Mouse (Mus musculus) forebrain, embryonic 13.5 days (tissue): ENCODE measurements around the gene Ano1. TPM values are rescaled to one million over a fixed set of nuclear protein-coding genes. Genes with fewer than 3 reads are reported as not detected.
A peak's percentile ranks its signal among the peaks of the same experiment; 100 is the strongest.

Experiments used
- ATAC-seq: fragments of 200-750 bp; cut with Nextera tagmentation; 2 replicates; pipeline ENCODE4 v1.8.0; 2017
- H3K27ac ChIP-seq: fragments of 300-500 bp; sonication (generic); 2 replicates; pipeline ENCODE4 v1.5.1; 2015; ENCODE audit warnings: inconsistent platforms, mild to moderate bottlenecking, moderate library complexity
- H3K27me3 ChIP-seq: fragments of 300-500 bp; sonication (generic); 2 replicates; pipeline ENCODE4 v1.6.1; 2015; ENCODE audit warnings: mild to moderate bottlenecking, inconsistent platforms
- H3K36me3 ChIP-seq: fragments of 300-500 bp; sonication (generic); 2 replicates; pipeline ENCODE4 v1.6.1; 2015; ENCODE audit warnings: mild to moderate bottlenecking, inconsistent platforms; ENCODE audit not compliant: poor library complexity, severe bottlenecking
- H3K4me1 ChIP-seq: fragments of 300-500 bp; sonication (generic); 2 replicates; pipeline ENCODE4 v1.6.1; 2015; ENCODE audit warnings: inconsistent platforms
- H3K4me2 ChIP-seq: fragments of 300-500 bp; sonication (generic); 2 replicates; pipeline ENCODE4 v1.6.1; 2015; ENCODE audit warnings: inconsistent platforms, mild to moderate bottlenecking, moderate library complexity
- H3K4me3 ChIP-seq: fragments of 300-500 bp; sonication (generic); 2 replicates; pipeline ENCODE4 v1.5.1; 2015; ENCODE audit warnings: mild to moderate bottlenecking, inconsistent platforms
- H3K9ac ChIP-seq: fragments of 300-500 bp; sonication (generic); 2 replicates; pipeline ENCODE4 v1.6.1; 2015; ENCODE audit warnings: mild to moderate bottlenecking, inconsistent platforms
- H3K9me3 ChIP-seq: fragments of 300-500 bp; sonication (generic); replicated peaks from 2 replicates; pipeline ENCODE4 v1.6.1; 2016; ENCODE audit warnings: inconsistent platforms
- WGBS: fragments of 180-500 bp; shearing (Covaris S2); methylation state at CpG from one replicate; pipeline ENCODE4 v1.1.7; 2015; 5-methylcytosine and 5-hydroxymethylcytosine counted together
- polyA plus RNA-seq: library from polyadenylated mRNA; unstranded; fragments of >200 nt; fragmentation: Nextera tagmentation; extraction: Ambion mirVana; gene quantifications from 2 replicates; pipeline ENCODE4 v1.2.1, GENCODE M21; 2015

Ano1 gene
- polyA plus RNA-seq, 1 experiment from 2014 or later, result 12.3 TPM

DNA sequence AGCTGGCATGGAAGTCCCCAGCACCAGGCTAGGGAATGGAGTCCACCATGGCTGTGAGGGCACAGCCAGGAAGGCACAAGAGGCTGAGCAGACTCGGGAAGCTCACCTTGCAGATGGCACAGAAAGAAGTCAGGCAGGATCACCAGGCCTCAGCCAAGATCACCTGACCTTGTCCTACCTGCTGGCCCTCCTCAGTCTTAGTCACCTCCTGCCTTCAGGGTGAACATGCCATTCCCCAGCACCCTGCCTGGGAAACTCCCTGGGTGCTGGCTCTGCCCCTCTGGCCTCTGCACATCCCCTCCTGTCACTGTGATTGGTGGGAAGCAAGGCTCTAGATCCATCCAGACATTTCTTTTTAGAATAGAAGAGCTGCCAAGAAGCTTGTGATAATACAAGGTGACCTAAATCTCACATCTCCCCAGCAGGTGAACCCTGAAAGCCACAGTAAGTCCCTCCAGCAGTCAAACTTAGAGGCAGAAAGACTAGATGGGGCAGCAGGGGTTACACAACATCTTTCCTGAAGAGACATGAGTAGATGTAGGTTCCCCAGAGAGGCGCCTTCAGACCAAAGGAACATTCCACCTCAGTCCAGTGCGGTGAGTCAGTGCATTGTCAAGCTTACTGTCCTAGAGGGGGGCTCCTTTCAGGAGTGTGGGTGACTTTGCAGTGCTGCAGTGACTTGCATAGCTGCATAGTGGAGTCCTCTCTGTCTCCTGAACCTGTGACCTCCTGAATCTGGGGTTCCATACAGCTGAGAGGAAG is 184.7 kb downstream of the Ano1 start:
- WGBS, result 72% methylated on average over 3 of the region's 3 CpGs

DNA sequence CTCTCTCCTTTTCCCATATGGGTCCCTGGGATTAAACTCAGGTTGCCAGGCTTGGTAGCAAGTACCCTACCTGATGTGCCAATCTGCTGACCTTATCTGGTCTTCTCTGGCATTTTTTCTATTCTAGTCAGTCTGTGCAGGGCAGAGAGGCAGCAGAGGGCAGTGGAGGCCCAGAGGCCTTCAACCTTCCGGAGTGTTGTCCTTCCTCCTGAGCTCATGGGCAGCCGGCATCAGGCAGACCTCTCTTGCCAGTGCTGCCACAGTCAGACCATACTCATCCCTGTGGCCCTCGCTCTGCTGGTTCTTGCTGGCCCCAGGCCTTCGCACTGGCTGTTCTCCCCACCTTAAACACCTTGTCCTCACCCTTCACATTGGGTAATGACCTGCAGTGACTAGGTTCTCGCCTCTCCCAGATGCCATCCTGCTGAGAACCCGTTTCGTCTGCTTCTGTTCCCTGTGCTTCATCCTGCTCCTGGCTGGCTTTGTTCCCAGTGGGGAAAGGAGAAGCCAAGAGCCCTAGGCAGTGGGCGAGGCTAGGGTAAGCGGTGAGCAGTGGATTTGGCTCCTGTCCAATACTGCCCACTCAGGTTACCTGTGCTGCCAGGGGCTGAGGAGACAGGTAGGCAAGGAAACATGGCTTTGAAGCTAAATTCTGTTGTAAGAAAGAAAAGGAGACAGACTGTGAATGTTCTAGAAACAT is 188.2 kb downstream of the Ano1 start:
- no peak overlapping the region for H3K27ac ChIP-seq
- H3K4me3 ChIP-seq, result no peak overlapping the region
- H3K4me1 ChIP-seq, result peaks cover 4% of the 10 kb centered on the region; the same call in 1 of the 2 replicates
- no peaks in the 10 kb centered on the region for H3K9me3 ChIP-seq
- H3K4me2 ChIP-seq, result no peak overlapping the region
- H3K9ac ChIP-seq, result 0 out of 2 replicates have a peak overlapping the region, but pooled peaks have one; percentile 16
- no peak for ATAC-seq
- H3K27me3 ChIP-seq, result 0 out of 2 replicates have a peak, but pooled peaks cover 4% of the 10 kb centered on the region
- 49% methylated on average over 9 of the region's 9 CpGs for WGBS
- H3K36me3 ChIP-seq, result no peaks in the 10 kb centered on the region

More for the DNA sequence above, 184.7 kb downstream of the Ano1 start:
- no peak overlapping the region for H3K27ac ChIP-seq
- no peak for ATAC-seq
- H3K9ac ChIP-seq, result no peak overlapping the region
- no peak overlapping the region for H3K4me3 ChIP-seq
- no peaks in the 10 kb centered on the region for H3K9me3 ChIP-seq
- H3K4me1 ChIP-seq, result peaks cover 4% of the 10 kb centered on the region; the same call in 1 of the 2 replicates
- 0 out of 2 replicates have a peak, but pooled peaks cover 4% of the 10 kb centered on the region for H3K27me3 ChIP-seq
- no peak overlapping the region for H3K4me2 ChIP-seq
- no peaks in the 10 kb centered on the region for H3K36me3 ChIP-seq

- Histone ChIP-seq H3K4me2 (no peak overlapping the region), H3K9ac (no peak overlapping the region), H3K27me3 (0 out of 2 replicates have a peak, but pooled peaks cover 4% of the 10 kb centered on the region), H3K9me3 (no peaks in the 10 kb centered on the region), H3K27ac (no peak overlapping the region), H3K4me3 (no peak overlapping the region), H3K36me3 (no peaks in the 10 kb centered on the region), H3K4me1 (peaks cover 4% of the 10 kb centered on the region; the same call in 1 of the 2 replicates)
- ATAC-seq, result no peak
- 8% methylated on average over 3 of the region's 3 CpGs for WGBS
These were observed 189.8 kb downstream of the Ano1 start for GRCm38 (mm10) chr7:144562016-144562415.

- H3K27ac ChIP-seq, result no peak overlapping the region
- ATAC-seq, result no peak
- WGBS, result 86% methylated on average over 4 of the region's 4 CpGs
- peaks cover 4% of the 10 kb centered on the region; the same call in 1 of the 2 replicates for H3K4me1 ChIP-seq
- H3K9ac ChIP-seq, result no peak overlapping the region
- H3K4me3 ChIP-seq, result no peak overlapping the region
- H3K27me3 ChIP-seq, result peaks cover 10% of the 10 kb centered on the region; the same call in 1 of the 2 replicates
- no peaks in the 10 kb centered on the region for H3K36me3 ChIP-seq
- no peaks in the 10 kb centered on the region for H3K9me3 ChIP-seq
- no peak overlapping the region for H3K4me2 ChIP-seq
These were observed 191.2 kb downstream of the Ano1 start for GRCm38 (mm10) chr7:144560594-144560993.

GRCm38 (mm10) chr7:144558552-144558951 is 193.2 kb downstream of the Ano1 start:
- Histone ChIP-seq H3K27ac (no peak overlapping the region), H3K4me1 (peaks cover 3% of the 10 kb centered on the region; the same call in 1 of the 2 replicates), H3K4me3 (no peak overlapping the region), H3K9ac (no peak overlapping the region), H3K4me2 (no peak overlapping the region), H3K27me3 (peaks cover 12% of the 10 kb centered on the region), H3K9me3 (no peaks in the 10 kb centered on the region), H3K36me3 (no peaks in the 10 kb centered on the region)
- ATAC-seq, result no peak
- 44% methylated on average over 6 of the region's 6 CpGs for WGBS

DNA sequence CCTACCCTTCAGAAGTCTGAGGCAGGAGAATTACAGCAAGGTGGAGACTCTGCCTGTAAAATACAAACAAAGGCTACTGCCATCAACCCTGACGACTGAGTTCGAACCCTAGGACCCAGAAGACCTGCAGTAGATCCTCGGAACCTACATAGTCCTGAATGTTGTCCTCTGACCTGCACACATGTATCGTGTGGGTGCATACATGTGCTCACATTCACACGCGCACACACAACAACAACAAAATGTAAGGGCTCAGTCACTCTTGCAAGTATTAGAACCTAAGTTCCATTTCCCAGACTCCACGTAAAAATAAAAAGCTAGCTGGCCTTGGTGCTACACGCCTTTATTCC is 197.7 kb downstream of the Ano1 start:
- peaks cover 26% of the 10 kb centered on the region for H3K36me3 ChIP-seq
- 29% methylated on average over 8 of the region's 8 CpGs for WGBS
- H3K9me3 ChIP-seq, result no peaks in the 10 kb centered on the region
- peaks cover 33% of the 10 kb centered on the region for H3K4me1 ChIP-seq
- ATAC-seq, result peak; percentile 41; the same call in 1 of the 2 replicates
- H3K4me2 ChIP-seq, result peak overlapping the region; percentile 87
- no peak overlapping the region for H3K27ac ChIP-seq
- peak overlapping the region; percentile 65 for H3K9ac ChIP-seq
- H3K4me3 ChIP-seq, result peak overlapping the region; percentile 91
- H3K27me3 ChIP-seq, result peaks cover 12% of the 10 kb centered on the region

GRCm38 (mm10) chr7:144553237-144554122 is 198.3 kb downstream of the Ano1 start, which contains the start of gene Ppfia1:
Gene Ppfia1 (minus strand): TSS chr7:144553729.
- Histone ChIP-seq H3K36me3 (peaks cover 28% of the 10 kb centered on the region), H3K27me3 (peaks cover 12% of the 10 kb centered on the region), H3K4me1 (peaks cover 33% of the 10 kb centered on the region), H3K9ac (peak within 1 kb of the TSS; percentile 97), H3K4me3 (peak within 1 kb of the TSS; percentile 91), H3K9me3 (no peaks in the 10 kb centered on the region), H3K4me2 (peak within 1 kb of the TSS; percentile 87), H3K27ac (peak within 1 kb of the TSS; percentile 35)
- ATAC-seq, result peak; percentile 97
- under 1% methylated on average over 97 of the region's 97 CpGs for WGBS

DNA sequence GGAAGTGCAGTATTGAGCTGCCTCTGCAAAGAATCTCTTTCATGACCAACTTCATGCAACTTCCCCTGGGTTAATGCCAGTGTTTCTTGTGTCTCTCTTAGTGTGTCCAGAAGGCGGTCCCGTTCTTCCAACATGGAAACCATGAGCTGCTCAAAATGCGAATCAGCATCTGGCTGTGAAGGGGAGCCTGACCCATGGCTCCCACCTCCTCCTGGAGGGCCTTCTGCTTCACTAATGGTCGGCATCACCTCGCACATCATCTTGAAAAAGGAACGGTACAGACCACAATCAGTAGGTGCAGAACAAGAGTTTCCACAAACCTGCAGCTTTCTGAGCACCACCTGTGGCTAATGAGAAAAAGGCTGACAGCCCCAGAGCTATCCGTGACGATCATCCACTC is 199.5 kb downstream of the Ano1 start:
- Histone ChIP-seq H3K9ac (peak overlapping the region; percentile 97), H3K36me3 (peaks cover 31% of the 10 kb centered on the region), H3K27me3 (peaks cover 12% of the 10 kb centered on the region), H3K4me2 (peak overlapping the region; percentile 87), H3K27ac (no peak overlapping the region), H3K9me3 (no peaks in the 10 kb centered on the region), H3K4me3 (peak overlapping the region; percentile 91), H3K4me1 (peaks cover 33% of the 10 kb centered on the region)
- no peak for ATAC-seq
- 88% methylated on average over 8 of the region's 8 CpGs for WGBS

GRCm38 (mm10) chr7:144550811-144551210 is 201.0 kb downstream of the Ano1 start:
- WGBS, result 97% methylated on average over 1 of the region's 1 CpGs
- no peaks in the 10 kb centered on the region for H3K9me3 ChIP-seq
- no peak for ATAC-seq
- peaks cover 8% of the 10 kb centered on the region for H3K27me3 ChIP-seq
- H3K27ac ChIP-seq, result no peak overlapping the region
- peak overlapping the region; percentile 97; the same call in 1 of the 2 replicates for H3K9ac ChIP-seq
- H3K4me1 ChIP-seq, result peaks cover 37% of the 10 kb centered on the region
- H3K36me3 ChIP-seq, result peaks cover 35% of the 10 kb centered on the region
- no peak overlapping the region for H3K4me2 ChIP-seq
- no peak overlapping the region for H3K4me3 ChIP-seq

DNA sequence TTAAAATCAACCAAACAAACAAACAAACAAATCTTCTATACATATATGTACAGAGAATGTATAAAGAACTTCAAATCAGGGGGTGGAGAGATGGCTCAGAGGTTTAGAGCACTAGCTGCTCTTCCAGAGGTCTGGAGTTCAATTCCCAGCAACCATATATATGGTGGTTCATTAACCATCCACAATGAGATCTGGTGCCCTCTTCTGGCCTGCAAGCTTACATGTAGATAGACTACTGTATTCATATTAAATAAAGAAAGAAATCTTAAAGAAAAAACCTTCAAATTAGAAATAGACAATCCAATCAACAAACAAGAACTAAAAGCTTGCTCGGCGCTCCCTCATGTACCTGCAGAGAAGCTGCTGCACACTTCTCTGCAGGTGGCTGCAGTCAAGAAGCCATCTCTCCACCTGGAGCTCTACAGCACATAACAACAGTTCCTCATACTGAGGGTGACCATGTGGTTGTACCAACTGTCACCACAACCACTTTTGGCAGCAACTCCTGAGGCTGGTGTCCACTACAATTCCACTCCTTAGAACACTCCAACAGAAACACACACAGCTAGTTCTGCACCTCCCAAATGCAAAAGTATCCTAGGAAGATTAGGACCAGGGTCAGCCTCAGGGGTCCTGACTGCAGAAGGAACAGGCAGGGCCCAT is 201.7 kb downstream of the Ano1 start:
- Histone ChIP-seq H3K9ac (peak overlapping the region; percentile 21; the same call in 1 of the 2 replicates), H3K36me3 (peaks cover 35% of the 10 kb centered on the region), H3K9me3 (no peaks in the 10 kb centered on the region), H3K27ac (no peak overlapping the region), H3K4me2 (no peak overlapping the region), H3K4me3 (no peak overlapping the region), H3K4me1 (peaks cover 41% of the 10 kb centered on the region), H3K27me3 (peaks cover under 1% of the 10 kb centered on the region; the same call in 1 of the 2 replicates)
- no peak for ATAC-seq
- WGBS, result 100% methylated on average over 2 of the region's 2 CpGs

GRCm38 (mm10) chr7:144545231-144545630 is 206.5 kb downstream of the Ano1 start:
- Histone ChIP-seq H3K27ac (no peak overlapping the region), H3K9ac (no peak overlapping the region), H3K4me1 (peaks cover 17% of the 10 kb centered on the region), H3K9me3 (no peaks in the 10 kb centered on the region), H3K4me3 (no peak overlapping the region), H3K4me2 (no peak overlapping the region), H3K27me3 (no peaks in the 10 kb centered on the region), H3K36me3 (peaks cover 20% of the 10 kb centered on the region)
- 89% methylated on average over 3 of the region's 3 CpGs for WGBS
- ATAC-seq, result no peak
